Mouse (Mus musculus) embryonic fibroblast, embryonic 13.5 days (primary cell): ENCODE measurements around the gene Gstcd. TPM values are rescaled to one million over a fixed set of nuclear protein-coding genes. Genes with fewer than 3 reads are reported as not detected.
A peak's percentile ranks its signal among the peaks of the same experiment; 100 is the strongest.

Experiments used
- H3K27ac ChIP-seq: 2 replicates; pipeline ENCODE4 v1.5.1; 2012; ENCODE audit warnings: low read length, control low read depth, inconsistent platforms; ENCODE audit not compliant: insufficient read depth
- H3K4me1 ChIP-seq: 2 replicates; pipeline ENCODE4 v1.6.1; 2011; ENCODE audit warnings: low read length; ENCODE audit not compliant: control insufficient read depth, insufficient read depth
- H3K4me3 ChIP-seq: 2 replicates; pipeline ENCODE4 v1.5.1; 2011; ENCODE audit warnings: mild to moderate bottlenecking, control low read depth, low read length; ENCODE audit not compliant: insufficient read depth
- CTCF ChIP-seq: IDR thresholded peaks from 2 replicates; pipeline ENCODE4 v1.5.1; 2011; ENCODE audit warnings: mild to moderate bottlenecking, control low read depth, low read length, moderate library complexity, borderline replicate concordance; ENCODE audit not compliant: insufficient read depth
- POLR2A ChIP-seq: IDR thresholded peaks from 2 replicates; pipeline ENCODE4 v1.6.1; 2011; ENCODE audit warnings: low read depth, mild to moderate bottlenecking, control low read depth, low read length, moderate library complexity
- polyA plus RNA-seq: library from polyadenylated mRNA; stranded (reverse); fragments of >200 nt; gene quantifications from 2 replicates; pipeline ENCODE4 v1.2.4, GENCODE M21; 2011; ENCODE audit warnings: low read depth; ENCODE audit not compliant: missing spikeins, insufficient read length

Gene Gstcd
- polyA plus RNA-seq, 1 experiment: 20.4 TPM

DNA sequence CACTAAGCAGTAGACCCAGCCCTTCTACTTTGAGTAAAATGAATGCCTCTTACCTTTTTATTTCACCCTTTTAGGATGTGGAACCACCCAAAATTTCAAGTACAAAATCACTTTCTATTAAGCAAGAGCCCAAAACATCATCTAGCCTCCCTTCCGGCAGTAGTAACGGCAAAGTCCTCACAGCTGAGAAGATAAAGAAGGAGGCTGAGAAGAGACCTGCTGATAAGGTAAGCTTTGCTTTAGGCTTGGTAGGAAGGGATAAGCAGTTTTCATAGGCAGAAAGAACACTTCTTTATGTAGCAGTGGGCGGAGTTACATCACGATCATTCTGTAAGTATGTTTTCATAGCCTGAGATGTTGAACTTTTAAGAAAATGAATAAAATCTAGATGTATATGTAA lies 6.5 kb upstream of the Gstcd start:
- Histone ChIP-seq H3K4me1 (no peaks in the 10 kb centered on the region), H3K27ac (no peak overlapping the region), H3K4me3 (no peak overlapping the region)
- no peak for TF ChIP-seq CTCF
- TF ChIP-seq POLR2A: no peak

DNA sequence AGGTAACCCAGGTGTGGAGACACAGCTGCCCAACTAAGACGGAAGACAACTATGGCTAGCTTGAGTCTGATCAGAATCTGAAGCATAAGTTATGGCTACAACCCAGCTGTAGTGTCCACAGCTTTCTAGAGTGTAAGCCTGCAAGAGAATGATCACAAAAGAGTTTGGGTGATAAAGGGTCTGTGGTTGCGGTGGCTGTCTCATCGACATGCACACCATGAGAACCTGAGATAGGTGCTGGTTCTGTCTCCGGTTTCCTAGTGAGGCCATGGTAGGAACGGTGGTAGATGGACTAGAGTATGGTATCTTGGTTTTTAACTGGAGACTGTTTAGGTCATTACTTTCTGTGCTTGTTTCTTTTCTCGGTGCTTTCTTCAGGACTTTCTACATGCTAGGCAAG lies 6.1 kb upstream of the Gstcd start:
- Histone ChIP-seq H3K4me3 (no peak overlapping the region), H3K27ac (no peak overlapping the region)
- no peak for TF ChIP-seq POLR2A
- no peak for TF ChIP-seq CTCF

DNA sequence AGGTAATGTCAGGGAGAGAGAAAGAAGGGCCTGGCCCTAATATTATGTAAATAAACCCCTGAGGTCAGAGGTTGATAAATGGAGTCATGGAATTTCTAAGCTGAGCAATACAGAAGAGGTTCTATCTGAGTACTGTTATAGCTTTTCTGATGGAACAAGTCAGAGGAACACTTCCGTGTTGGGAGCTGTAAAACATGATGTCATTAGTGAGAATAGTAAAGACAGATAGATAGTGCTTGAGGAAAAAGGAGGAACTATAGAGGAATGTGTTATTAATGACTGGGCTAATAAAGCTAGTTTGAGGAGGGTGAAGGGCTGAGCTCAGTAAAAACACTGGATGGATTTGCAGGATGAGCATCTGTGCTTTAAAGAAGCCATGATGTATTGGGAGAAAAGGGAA lies 2.5 kb upstream of the Gstcd start:
- TF ChIP-seq POLR2A (no peak), CTCF (no peak)
- no peak overlapping the region for H3K27ac ChIP-seq
- H3K4me3 ChIP-seq: no peak overlapping the region
- H3K4me1 ChIP-seq: no peaks in the 10 kb centered on the region

More for the DNA sequence above, 6.1 kb upstream of the Gstcd start:
- H3K4me1 ChIP-seq: no peaks in the 10 kb centered on the region

DNA sequence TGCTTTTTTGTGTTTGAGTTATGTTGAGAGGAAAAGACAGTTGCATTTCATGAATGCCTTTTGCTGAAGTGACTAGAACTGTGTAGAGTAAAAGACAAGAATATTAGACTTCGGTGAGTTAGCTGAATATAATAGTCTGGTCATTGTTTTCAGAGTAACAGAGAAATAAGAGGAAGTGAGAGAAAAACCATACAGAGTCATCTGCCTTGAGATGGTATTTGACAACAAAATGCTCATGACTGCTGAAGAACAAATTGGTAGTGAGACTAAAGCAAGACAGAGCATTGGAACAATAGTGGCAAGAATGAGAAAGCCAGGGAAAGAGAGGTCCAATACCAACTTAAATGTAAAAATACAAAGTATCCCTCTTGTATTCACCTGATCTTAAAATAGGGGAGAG lies 1.1 kb upstream of the Gstcd start:
- H3K4me3 ChIP-seq: no peak overlapping the region
- TF ChIP-seq POLR2A (no peak), CTCF (no peak)
- no peak overlapping the region for H3K27ac ChIP-seq
- H3K4me1 ChIP-seq: no peaks in the 10 kb centered on the region

DNA sequence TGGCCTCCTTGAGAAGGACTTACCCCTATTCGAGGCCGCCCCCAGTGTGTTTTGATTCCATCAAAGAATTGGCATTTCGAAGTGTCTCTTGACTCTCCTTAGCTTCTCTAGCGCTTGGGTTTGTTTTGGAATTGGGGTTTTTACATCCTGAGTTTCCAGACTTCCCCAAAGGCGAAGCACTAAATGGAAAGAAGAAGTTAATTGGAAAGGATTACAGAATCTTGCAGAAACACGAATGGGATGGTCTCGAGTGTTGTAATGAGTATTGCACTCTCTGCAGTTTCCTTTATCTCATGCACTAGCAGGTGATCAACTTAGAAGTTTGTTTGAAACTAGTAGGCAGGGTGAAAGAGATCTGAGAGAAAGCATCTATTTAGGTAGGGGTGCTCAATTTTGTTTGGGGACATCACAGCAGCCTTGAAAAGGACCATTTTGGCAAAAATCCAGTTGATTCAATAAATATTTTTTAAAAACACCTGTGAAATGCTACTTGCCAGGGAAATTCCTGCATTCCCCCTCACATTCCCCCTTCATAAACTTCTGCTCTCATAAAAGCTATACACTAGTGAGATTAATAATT lies 531 bp upstream of the Gstcd start:
- peak overlapping the region; percentile 62 for H3K27ac ChIP-seq
- H3K4me1 ChIP-seq: no peaks in the 10 kb centered on the region
- peak overlapping the region; percentile 89 for H3K4me3 ChIP-seq
- no peak for TF ChIP-seq POLR2A
- no peak for TF ChIP-seq CTCF

DNA sequence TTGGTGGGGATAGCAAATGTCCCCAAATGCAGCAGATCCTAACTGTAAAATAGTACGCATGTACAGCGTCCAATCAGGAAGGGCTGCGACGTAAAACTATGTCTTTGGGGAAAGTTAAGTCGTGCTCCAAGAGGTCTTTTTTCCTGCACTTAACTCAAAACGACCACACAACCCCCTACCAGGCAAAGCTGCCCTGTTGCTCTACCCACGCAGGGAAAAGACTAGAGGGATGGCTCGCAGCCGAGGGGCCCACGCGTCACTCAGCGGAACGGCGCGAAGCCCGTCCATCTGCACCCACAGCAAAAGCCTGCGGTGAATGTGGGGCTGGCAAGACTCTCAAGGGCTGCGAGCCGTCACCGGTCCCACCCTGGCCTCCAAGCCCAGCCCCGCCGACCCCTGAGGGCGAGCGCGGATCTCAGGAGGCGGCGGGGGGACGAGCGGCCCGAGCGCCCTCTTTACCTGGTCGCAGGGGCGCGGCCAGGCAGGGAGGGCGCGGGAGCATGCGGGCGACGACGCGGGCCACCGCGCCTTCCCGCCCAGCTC lies 641 bp downstream of the Gstcd start:
- Histone ChIP-seq H3K4me3 (peak overlapping the region; percentile 89), H3K4me1 (no peaks in the 10 kb centered on the region), H3K27ac (peak overlapping the region; percentile 70)
- TF ChIP-seq POLR2A (peak; percentile 22), CTCF (no peak)

DNA sequence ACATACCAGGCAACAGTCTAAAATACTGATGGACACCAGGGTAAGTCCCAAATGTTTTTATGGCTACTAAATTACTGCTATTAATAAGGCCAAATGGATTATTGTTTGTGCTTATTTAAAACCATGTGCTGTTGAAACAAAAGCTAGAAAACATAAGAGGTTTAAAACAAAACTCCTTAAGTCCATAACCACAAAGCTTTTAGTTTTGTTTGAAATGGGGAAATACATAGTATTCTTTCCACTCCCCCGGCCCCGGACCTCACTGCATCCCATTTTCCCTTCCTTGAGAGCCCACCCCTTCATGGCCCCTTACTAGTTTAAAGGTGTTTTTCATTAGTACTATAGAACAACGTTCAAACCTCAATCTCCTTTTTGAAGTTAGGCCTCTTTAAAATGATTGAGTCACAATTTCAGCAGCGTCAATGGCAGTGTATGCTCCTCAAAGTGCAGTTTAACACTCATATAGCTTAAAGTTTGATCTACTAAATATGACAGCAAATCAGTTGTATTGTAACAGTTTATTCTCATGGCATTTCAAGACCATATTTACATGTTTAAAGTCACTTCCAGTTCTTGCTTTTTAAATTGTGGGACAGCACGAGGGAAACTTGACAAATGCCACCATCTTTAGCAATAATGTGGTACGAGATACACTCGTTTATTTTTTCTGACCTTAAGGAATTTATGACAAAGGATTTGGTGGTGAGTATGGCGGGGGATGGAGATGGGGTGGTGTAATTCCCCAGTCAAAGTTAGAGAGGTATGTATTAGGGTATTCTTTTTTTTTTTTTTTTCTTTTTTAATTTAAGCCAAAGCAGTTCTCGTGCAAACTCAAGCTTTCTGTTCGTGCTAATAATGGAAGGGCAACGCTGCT lies 1.3 kb downstream of the Gstcd start:
- H3K4me1 ChIP-seq: no peaks in the 10 kb centered on the region
- H3K27ac ChIP-seq: peak overlapping the region; percentile 70
- TF ChIP-seq CTCF (no peak), POLR2A (no peak)
- H3K4me3 ChIP-seq: peak overlapping the region; percentile 89

DNA sequence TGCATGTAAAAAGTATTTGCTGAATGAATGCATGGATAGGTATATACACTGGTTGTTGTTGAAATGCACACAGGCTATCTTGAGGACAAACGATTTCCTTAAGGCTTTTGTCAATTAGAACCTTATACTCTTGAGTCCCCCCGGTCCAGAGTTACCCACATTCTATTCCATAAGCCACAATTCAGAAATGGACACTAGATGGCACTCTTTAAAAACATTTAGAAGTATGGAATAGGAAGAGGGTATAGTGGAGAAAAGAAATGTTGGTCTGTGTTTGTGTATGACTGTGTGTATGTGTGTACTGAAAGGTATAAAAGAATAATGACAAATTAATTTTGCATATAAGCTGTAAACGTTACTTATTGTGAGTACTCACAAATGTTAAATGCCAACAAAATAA lies 6.0 kb downstream of the Gstcd start:
- Histone ChIP-seq H3K4me3 (no peak overlapping the region), H3K4me1 (no peaks in the 10 kb centered on the region), H3K27ac (no peak overlapping the region)
- TF ChIP-seq CTCF (no peak), POLR2A (no peak)

DNA sequence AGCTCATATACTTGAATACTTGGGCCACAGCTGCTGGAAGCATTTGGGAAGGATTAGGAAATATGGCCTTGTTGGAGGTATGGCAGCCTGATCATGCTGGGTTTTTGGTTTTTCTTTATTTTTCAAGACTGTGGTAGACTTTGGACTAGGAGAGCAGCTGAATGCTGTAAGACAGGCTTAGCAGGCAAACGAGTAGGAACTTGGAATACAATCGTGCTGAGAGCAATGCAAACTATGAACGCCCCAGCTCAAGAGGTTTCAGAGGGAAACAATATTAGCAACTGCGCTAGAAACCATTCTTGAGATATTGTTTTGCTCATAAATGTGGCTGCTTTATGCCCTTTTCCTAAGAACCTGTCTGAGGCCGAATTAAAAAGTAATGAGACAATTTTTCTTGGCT lies 9.1 kb downstream of the Gstcd start:
- no peak for TF ChIP-seq POLR2A
- TF ChIP-seq CTCF: no peak
- no peaks in the 10 kb centered on the region for H3K4me1 ChIP-seq
- no peak overlapping the region for H3K27ac ChIP-seq
- no peak overlapping the region for H3K4me3 ChIP-seq

DNA sequence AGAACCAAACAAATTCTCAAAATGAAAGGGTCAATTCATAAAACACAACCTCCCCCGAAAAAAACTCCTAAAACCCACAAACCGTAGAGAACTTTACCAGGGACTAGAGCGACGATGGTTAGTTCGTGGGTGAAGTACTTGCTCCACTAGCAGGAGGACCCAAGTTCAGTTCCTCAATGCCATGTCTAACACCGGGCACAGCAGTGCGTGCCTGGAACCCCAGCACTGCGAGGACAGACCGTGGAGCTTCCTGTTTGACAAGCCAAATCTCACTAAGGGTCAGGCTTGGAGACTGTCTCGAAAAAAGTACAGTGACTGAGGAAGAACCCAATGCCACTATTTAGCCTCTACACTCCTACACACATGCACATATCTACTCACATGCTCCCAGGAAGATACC lies 16.3 kb downstream of the Gstcd start:
- H3K4me3 ChIP-seq: no peak overlapping the region
- H3K27ac ChIP-seq: no peak overlapping the region
- TF ChIP-seq CTCF (no peak), POLR2A (no peak)
- no peaks in the 10 kb centered on the region for H3K4me1 ChIP-seq

DNA sequence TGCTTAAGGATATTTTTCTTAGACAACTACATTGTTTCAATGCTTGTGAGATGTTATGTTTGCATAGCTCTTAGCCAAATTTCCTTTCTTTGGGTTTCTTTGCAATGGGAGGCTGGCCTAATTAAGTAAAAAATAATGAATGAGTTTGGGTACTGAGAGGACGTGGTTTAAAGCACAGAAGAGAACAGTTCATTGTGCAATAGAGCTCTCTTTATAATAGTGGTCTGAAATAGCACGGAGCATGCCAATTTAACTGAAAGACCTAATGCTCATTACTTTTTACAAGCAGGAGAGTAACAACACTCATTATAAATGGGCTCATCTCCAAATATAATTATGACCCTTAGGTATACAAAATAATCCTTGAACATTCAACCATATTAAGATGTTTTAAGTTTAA lies 39.8 kb downstream of the Gstcd start:
- TF ChIP-seq POLR2A: no peak
- no peak for TF ChIP-seq CTCF
- Histone ChIP-seq H3K27ac (no peak overlapping the region), H3K4me3 (no peak overlapping the region), H3K4me1 (no peaks in the 10 kb centered on the region)
